In the genomic region with DNA sequence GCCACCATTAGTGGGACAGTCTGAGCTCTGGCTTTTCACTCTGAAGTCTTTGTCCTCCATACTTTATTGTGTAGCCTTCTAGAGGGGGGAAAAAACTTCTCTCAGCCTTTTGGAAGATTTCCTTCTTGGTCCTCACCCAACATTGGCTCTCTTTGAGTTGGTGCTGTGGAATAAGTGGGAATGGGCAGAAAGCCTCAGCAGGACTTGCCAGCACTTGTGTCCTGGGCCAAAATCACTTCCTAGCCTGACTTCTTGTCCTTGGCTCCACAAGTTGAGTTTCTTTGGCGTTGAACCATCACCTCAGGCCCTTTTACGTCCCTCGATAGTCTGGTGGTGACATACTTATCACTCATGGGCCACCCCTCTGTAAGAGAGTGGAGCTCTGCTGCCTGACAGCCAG, we compare ENCODE assay signal across 11 mouse cellular contexts. TPM values are rescaled to one million over a fixed set of nuclear protein-coding genes. Genes with fewer than 3 reads are reported as not detected.
A peak's percentile ranks its signal among the peaks of the same experiment; 100 is the strongest.
DNase-seq lines count a peak whose midpoint lies in the region; ATAC-seq and TF ChIP-seq lines count a peak whose summit lies in the region.
"Had no signal": no experiment of that assay in that cellular context is flagged by ENCODE, and none has a peak within 500 bp of the region (broad histone marks: within the 10 kb centered on the region; RNA-seq: fewer than 3 reads in every experiment).

No protein-coding gene starts in this region.

- no peak; the same call in 1 of the 2 replicates for ATAC-seq in forebrain, postnatal 0 days
- no peak for ATAC-seq in forebrain, embryonic 14.5 days
- ATAC-seq in liver, embryonic 13.5 days (ENCODE audit: low read depth) = no peak

- H3K36me3 ChIP-seq in forebrain, postnatal 0 days (ENCODE audit: insufficient read depth) = no peaks in the 10 kb centered on the region
- H3K36me3 ChIP-seq in forebrain, embryonic 14.5 days (ENCODE audit: control insufficient read depth, insufficient read depth, low read length) = no peaks in the 10 kb centered on the region
- no peaks in the 10 kb centered on the region for H3K36me3 ChIP-seq in liver, embryonic 13.5 days

- no peak overlapping the region for H3K4me3 ChIP-seq in forebrain, postnatal 0 days (ENCODE audit: low read depth, low read length)
- no peak overlapping the region for H3K4me3 ChIP-seq in forebrain, embryonic 14.5 days (ENCODE audit: low read depth, low read length)
- no peak overlapping the region for H3K4me3 ChIP-seq in liver, embryonic 13.5 days (replicated peaks)

- TF ChIP-seq CTCF in forebrain, postnatal 0 days (IDR thresholded peaks at IDR 0.05; ENCODE audit: low read depth) = no peak

- H3K4me2 ChIP-seq in forebrain, postnatal 0 days (ENCODE audit: low read depth) = 0 out of 2 replicates have a peak overlapping the region, but pooled peaks have one; percentile 53
- H3K4me2 ChIP-seq in forebrain, embryonic 14.5 days (ENCODE audit: low read length) = no peak overlapping the region; the same call in 1 of the 2 replicates
- peak overlapping the region; percentile 67 for H3K4me2 ChIP-seq in liver, embryonic 13.5 days

- no peaks in the 10 kb centered on the region for H3K4me1 ChIP-seq in forebrain, postnatal 0 days (ENCODE audit: insufficient read depth)
- H3K4me1 ChIP-seq in forebrain, embryonic 14.5 days (ENCODE audit: control insufficient read depth, insufficient read depth, low read length) = peaks cover 5% of the 10 kb centered on the region; the same call in 1 of the 2 replicates
- peaks cover 18% of the 10 kb centered on the region for H3K4me1 ChIP-seq in liver, embryonic 13.5 days (replicated peaks)

- H3K9ac ChIP-seq in forebrain, postnatal 0 days = no peak overlapping the region
- H3K9ac ChIP-seq in forebrain, embryonic 14.5 days (ENCODE audit: low read length) = no peak overlapping the region
- H3K9ac ChIP-seq in liver, embryonic 13.5 days = no peak overlapping the region

- no peaks in the 10 kb centered on the region for H3K9me3 ChIP-seq in forebrain, postnatal 0 days (ENCODE audit: low read length)
- no peaks in the 10 kb centered on the region for H3K9me3 ChIP-seq in forebrain, embryonic 14.5 days (replicated peaks; ENCODE audit: control insufficient read depth, low read length)
- no peaks in the 10 kb centered on the region for H3K9me3 ChIP-seq in liver, embryonic 13.5 days (replicated peaks)

- no peaks in the 10 kb centered on the region for H3K27me3 ChIP-seq in forebrain, postnatal 0 days (ENCODE audit: insufficient read depth, low read length)
- H3K27me3 ChIP-seq in forebrain, embryonic 14.5 days (replicated peaks; ENCODE audit: control insufficient read depth, insufficient read depth, low read length) = no peaks in the 10 kb centered on the region
- H3K27me3 ChIP-seq in liver, embryonic 13.5 days = no peaks in the 10 kb centered on the region

- H3K27ac ChIP-seq in forebrain, postnatal 0 days (ENCODE audit: low read depth, low read length) = no peak overlapping the region
- H3K27ac ChIP-seq in forebrain, embryonic 14.5 days (ENCODE audit: low read depth, low read length) = no peak overlapping the region
- H3K27ac ChIP-seq in liver, embryonic 13.5 days = peak overlapping the region; percentile 29

- WGBS in forebrain, postnatal 0 days = 76% methylated on average over 3 of the region's 3 CpGs
- WGBS in forebrain, embryonic 14.5 days = 90% methylated on average over 3 of the region's 3 CpGs
- 71% methylated on average over 3 of the region's 3 CpGs for WGBS in liver, embryonic 13.5 days (ENCODE audit: insufficient replicate concordance)

- peak; percentile 14 for DNase-seq in forebrain, postnatal 0 days
- no peak for DNase-seq in forebrain, embryonic 14.5 days (ENCODE audit: low spot score)
- DNase-seq in thymus, postnatal 0 days (ENCODE audit: low spot score) = peak; percentile 20
- no peak for DNase-seq in thymus, postnatal 14 days
- DNase-seq in liver, embryonic 13.5 days = no peak
- DNase-seq in natural killer cell, adult 2 months (ENCODE audit: low spot score in 2 of 2) = no peak
- no peak for DNase-seq in B cell, adult 2 months
- DNase-seq in urinary bladder, postnatal 4 days (ENCODE audit: low spot score in 2 of 2) = no peak

RNA-seq across cellular contexts. Expression of gene Ttc41, which starts 22.6 kb away (rescaled TPM):
- 0.92 and 1.6 TPM in 2 replicates for total RNA-seq in forebrain, postnatal 0 days (2014; rRNA removed)
- polyA plus RNA-seq in forebrain, postnatal 0 days (2015; fragmentation: Nextera tagmentation; extraction: Ambion mirVana) = 0.72 and 1.2 TPM in 2 replicates
- 0.99 and 1.5 TPM in 2 replicates for polyA plus RNA-seq in forebrain, embryonic 14.5 days (2014; fragmentation: Nextera tagmentation; extraction: Ambion mirVana)
- 1.7 and 2.1 TPM in 2 replicates for polyA plus RNA-seq in thymus, postnatal 0 days (2015; fragmentation: Nextera tagmentation; extraction: Ambion mirVana)
- polyA plus RNA-seq in liver, embryonic 13.5 days (2015; fragmentation: Nextera tagmentation; extraction: Ambion mirVana) = 0.28 and 0.69 TPM in 2 replicates
- polyA plus RNA-seq: erythroblast, embryonic 14.5 days had no signal

RNA-seq across cellular contexts. Expression of gene Hsp90b1, which starts 22.9 kb away (rescaled TPM):
- 177 and 196 TPM in 2 replicates for total RNA-seq in forebrain, postnatal 0 days (2014; rRNA removed)
- polyA plus RNA-seq in forebrain, postnatal 0 days (2015; fragmentation: Nextera tagmentation; extraction: Ambion mirVana) = 172 and 189 TPM in 2 replicates
- polyA plus RNA-seq in forebrain, embryonic 14.5 days (2014; fragmentation: Nextera tagmentation; extraction: Ambion mirVana) = 248 and 269 TPM in 2 replicates
- polyA plus RNA-seq in thymus, postnatal 0 days (2015; fragmentation: Nextera tagmentation; extraction: Ambion mirVana) = 239 and 324 TPM in 2 replicates
- 327 and 424 TPM in 2 replicates for polyA plus RNA-seq in liver, embryonic 13.5 days (2015; fragmentation: Nextera tagmentation; extraction: Ambion mirVana)

RNA-seq across cellular contexts. Expression of gene Gm49358, which starts 35.6 kb away (rescaled TPM):
- 8.1 and 14.7 TPM in 2 replicates for total RNA-seq in forebrain, postnatal 0 days (2014; rRNA removed)
- not detected in 2 replicates for polyA plus RNA-seq in forebrain, postnatal 0 days (2015; fragmentation: Nextera tagmentation; extraction: Ambion mirVana)
- polyA plus RNA-seq in forebrain, embryonic 14.5 days (2014; fragmentation: Nextera tagmentation; extraction: Ambion mirVana) = 0.88 TPM in 1 of 2 replicates, not detected in the other
- 0.28 TPM in 1 of 2 replicates, not detected in the other for polyA plus RNA-seq in thymus, postnatal 0 days (2015; fragmentation: Nextera tagmentation; extraction: Ambion mirVana)
- not detected in 2 replicates for polyA plus RNA-seq in liver, embryonic 13.5 days (2015; fragmentation: Nextera tagmentation; extraction: Ambion mirVana)
- polyA plus RNA-seq: C2C12; erythroblast, embryonic 14.5 days; large intestine, adult 2 months had no signal

RNA-seq across cellular contexts. Expression of gene Nt5dc3, which starts 50.6 kb away (rescaled TPM):
- 30.2 and 42.2 TPM in 2 replicates for total RNA-seq in forebrain, postnatal 0 days (2014; rRNA removed)
- 7.2 and 9.3 TPM in 2 replicates for polyA plus RNA-seq in forebrain, postnatal 0 days (2015; fragmentation: Nextera tagmentation; extraction: Ambion mirVana)
- 6.7 and 7.6 TPM in 2 replicates for polyA plus RNA-seq in forebrain, embryonic 14.5 days (2014; fragmentation: Nextera tagmentation; extraction: Ambion mirVana)
- polyA plus RNA-seq in thymus, postnatal 0 days (2015; fragmentation: Nextera tagmentation; extraction: Ambion mirVana) = 0.59 and 0.61 TPM in 2 replicates
- polyA plus RNA-seq in liver, embryonic 13.5 days (2015; fragmentation: Nextera tagmentation; extraction: Ambion mirVana) = 0.35 and 0.61 TPM in 2 replicates

Comparison
In these comparisons a context has a peak if more than half of its experiments do, and no peak if none do; other contexts are left out.
1. DNase-seq: peak in forebrain, postnatal 0 days (single experiment) and thymus, postnatal 0 days (single experiment); none in forebrain, embryonic 14.5 days (single experiment), thymus, postnatal 14 days (single experiment), liver, embryonic 13.5 days (single experiment), natural killer cell, adult 2 months (0 of 2), B cell, adult 2 months (0 of 2) and urinary bladder, postnatal 4 days (0 of 2).